9 mouse cellular contexts compared by ENCODE assay signal in the genomic region with DNA sequence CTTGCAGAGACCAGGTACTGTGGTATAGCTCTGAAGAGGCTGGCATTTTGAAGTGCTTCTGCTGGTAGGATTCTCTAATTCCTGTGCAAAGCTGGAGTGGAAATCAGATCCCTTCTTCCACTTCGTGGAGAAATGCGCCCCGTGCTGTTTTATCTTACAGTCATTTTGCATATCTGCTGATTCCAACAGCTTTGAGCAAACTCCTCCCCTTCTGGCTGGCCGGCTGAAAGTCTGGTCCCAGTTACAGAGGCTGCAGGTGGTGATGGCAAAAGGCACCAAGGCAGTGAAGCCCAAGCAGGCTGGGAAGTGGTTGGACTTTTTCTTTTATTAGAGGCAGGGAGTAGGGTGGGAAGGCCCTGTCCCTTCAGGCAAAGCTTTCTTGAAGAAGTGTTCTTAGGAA.
DNase-seq lines count a peak whose midpoint lies in the region; ATAC-seq and TF ChIP-seq lines count a peak whose summit lies in the region.
"Had no signal": no experiment of that assay in that cellular context is flagged by ENCODE, and none has a peak within 500 bp of the region (broad histone marks: within the 10 kb centered on the region; RNA-seq: fewer than 3 reads in every experiment).

No protein-coding gene starts in this region.

- TF ChIP-seq CTCF in layer of hippocampus, adult 2 months (conservative IDR thresholded peaks at IDR 0.05) = no peak

- no peak for DNase-seq in layer of hippocampus, adult 2 months (ENCODE audit: low spot score in 2 of 2)
- no peak for DNase-seq in layer of hippocampus, adult 8-10 months (ENCODE audit: low spot score in 2 of 2)
- no peak for DNase-seq in frontal cortex, adult 2 months (ENCODE audit: extremely low spot score in 1 of 2, low spot score in 1 of 2)

- no peak overlapping the region for H3K9ac ChIP-seq in embryonic facial prominence, embryonic 15.5 days
- H3K9ac ChIP-seq in heart, embryonic 16.5 days (ENCODE audit: low read length) = peak overlapping the region; percentile 89; the same call in 1 of the 2 replicates
- H3K9ac ChIP-seq in limb, embryonic 13.5 days = no peak overlapping the region
- no peak overlapping the region for H3K9ac ChIP-seq in neural tube, embryonic 12.5 days

- no peak overlapping the region for H3K4me3 ChIP-seq in layer of hippocampus, adult 2 months
- no peak overlapping the region for H3K4me3 ChIP-seq in embryonic facial prominence, embryonic 15.5 days (replicated peaks)
- peak overlapping the region; percentile 32 for H3K4me3 ChIP-seq in heart, embryonic 16.5 days (ENCODE audit: low read length)
- H3K4me3 ChIP-seq in limb, embryonic 13.5 days = 0 out of 2 replicates have a peak overlapping the region, but pooled peaks have one; percentile 5
- no peak overlapping the region for H3K4me3 ChIP-seq in neural tube, embryonic 12.5 days

- no peaks in the 10 kb centered on the region for H3K36me3 ChIP-seq in embryonic facial prominence, embryonic 15.5 days
- H3K36me3 ChIP-seq in heart, embryonic 16.5 days (ENCODE audit: control insufficient read depth, insufficient read depth) = no peaks in the 10 kb centered on the region
- no peaks in the 10 kb centered on the region for H3K36me3 ChIP-seq in limb, embryonic 13.5 days
- H3K36me3 ChIP-seq in neural tube, embryonic 12.5 days = no peaks in the 10 kb centered on the region

- H3K27ac ChIP-seq in layer of hippocampus, adult 2 months = peak overlapping the region; percentile 68
- H3K27ac ChIP-seq in embryonic facial prominence, embryonic 15.5 days (replicated peaks) = peak overlapping the region; percentile 88
- H3K27ac ChIP-seq in heart, embryonic 16.5 days (ENCODE audit: low read length) = peak overlapping the region; percentile 96
- peak overlapping the region; percentile 61 for H3K27ac ChIP-seq in limb, embryonic 13.5 days
- no peak overlapping the region for H3K27ac ChIP-seq in neural tube, embryonic 12.5 days

- H3K27me3 ChIP-seq in embryonic facial prominence, embryonic 15.5 days = no peaks in the 10 kb centered on the region
- H3K27me3 ChIP-seq in heart, embryonic 16.5 days (ENCODE audit: control insufficient read depth, insufficient read depth, low read length) = no peaks in the 10 kb centered on the region
- 0 out of 2 replicates have a peak, but pooled peaks cover 2% of the 10 kb centered on the region for H3K27me3 ChIP-seq in limb, embryonic 13.5 days
- no peaks in the 10 kb centered on the region for H3K27me3 ChIP-seq in neural tube, embryonic 12.5 days (replicated peaks)
- H3K27me3 ChIP-seq: Patski had no signal

- ATAC-seq in activated CD4-positive, CD25-positive, alpha-beta regulatory T cell, adult 4 months = peak; percentile 5
- peak; percentile 55; the same call in 1 of the 2 replicates for ATAC-seq in embryonic facial prominence, embryonic 15.5 days (ENCODE audit: insufficient number of reproducible peaks, low FRiP score, low TSS enrichment, low read depth)
- ATAC-seq in heart, embryonic 16.5 days (replicated peaks; ENCODE audit: extremely low read depth, insufficient read depth, low FRiP score) = peak; percentile 50
- ATAC-seq in limb, embryonic 13.5 days (ENCODE audit: low FRiP score, low read depth) = 0 out of 2 replicates have a peak, but pooled peaks have one; percentile 9
- no peak for ATAC-seq in neural tube, embryonic 12.5 days (ENCODE audit: low FRiP score, low read depth)
- ATAC-seq: Patski had no signal

- peaks cover 40% of the 10 kb centered on the region for H3K4me1 ChIP-seq in embryonic facial prominence, embryonic 15.5 days
- peaks cover 41% of the 10 kb centered on the region for H3K4me1 ChIP-seq in heart, embryonic 16.5 days (ENCODE audit: control insufficient read depth, insufficient read depth, low read length)
- H3K4me1 ChIP-seq in limb, embryonic 13.5 days = peaks cover 50% of the 10 kb centered on the region
- peaks cover 15% of the 10 kb centered on the region for H3K4me1 ChIP-seq in neural tube, embryonic 12.5 days

- H3K4me2 ChIP-seq in embryonic facial prominence, embryonic 15.5 days (replicated peaks) = peak overlapping the region; percentile 18; the same call in 1 of the 2 replicates
- H3K4me2 ChIP-seq in heart, embryonic 16.5 days (ENCODE audit: low read depth, low read length) = peak overlapping the region; percentile 94
- peak overlapping the region; percentile 85 for H3K4me2 ChIP-seq in limb, embryonic 13.5 days (replicated peaks)
- H3K4me2 ChIP-seq in neural tube, embryonic 12.5 days (replicated peaks) = peak overlapping the region; percentile 8; the same call in 1 of the 2 replicates

- no peaks in the 10 kb centered on the region for H3K9me3 ChIP-seq in embryonic facial prominence, embryonic 15.5 days (replicated peaks)
- H3K9me3 ChIP-seq in heart, embryonic 16.5 days (replicated peaks; ENCODE audit: control insufficient read depth, low read length) = no peaks in the 10 kb centered on the region
- H3K9me3 ChIP-seq in limb, embryonic 13.5 days = no peaks in the 10 kb centered on the region
- H3K9me3 ChIP-seq in neural tube, embryonic 12.5 days = no peaks in the 10 kb centered on the region

- under 1% methylated on average over 4 of the region's 4 CpGs for WGBS in embryonic facial prominence, embryonic 15.5 days
- WGBS in heart, embryonic 16.5 days = 1% methylated on average over 4 of the region's 4 CpGs
- under 1% methylated on average over 4 of the region's 4 CpGs for WGBS in limb, embryonic 13.5 days
- WGBS in neural tube, embryonic 12.5 days = 8% methylated on average over 4 of the region's 4 CpGs

Comparison
In these comparisons a context has a peak if more than half of its experiments do, and no peak if none do; other contexts are left out.
1. H3K4me3 ChIP-seq: peak in heart, embryonic 16.5 days (single experiment) and limb, embryonic 13.5 days (single experiment); none in layer of hippocampus, adult 2 months (single experiment), embryonic facial prominence, embryonic 15.5 days (single experiment) and neural tube, embryonic 12.5 days (single experiment).
2. H3K4me2 ChIP-seq: peak in every context shown above with its lines; median percentile 94 in heart, embryonic 16.5 days; 85 in limb, embryonic 13.5 days; 18 in embryonic facial prominence, embryonic 15.5 days; 8 in neural tube, embryonic 12.5 days.